Mouse (Mus musculus): Measurements from ENCODE around the gene Duoxa1. TPM values are rescaled to one million over a fixed set of nuclear protein-coding genes. Genes with fewer than 3 reads are reported as not detected.
"Not testable (repeated sequence)": the region's sequence is repeated elsewhere in the genome, so short reads cannot be mapped to it uniquely, and the experiment has no call there.

Gene Duoxa1
- 1 to 10 TPM in 1 of 2 experiments, under 1 TPM in 1; 0.25 to 1.2 TPM for total RNA-seq (2021)
- long read RNA-seq, experiment 1 = 0 reads
- long read RNA-seq, experiment 2 = 0 reads

DNA sequence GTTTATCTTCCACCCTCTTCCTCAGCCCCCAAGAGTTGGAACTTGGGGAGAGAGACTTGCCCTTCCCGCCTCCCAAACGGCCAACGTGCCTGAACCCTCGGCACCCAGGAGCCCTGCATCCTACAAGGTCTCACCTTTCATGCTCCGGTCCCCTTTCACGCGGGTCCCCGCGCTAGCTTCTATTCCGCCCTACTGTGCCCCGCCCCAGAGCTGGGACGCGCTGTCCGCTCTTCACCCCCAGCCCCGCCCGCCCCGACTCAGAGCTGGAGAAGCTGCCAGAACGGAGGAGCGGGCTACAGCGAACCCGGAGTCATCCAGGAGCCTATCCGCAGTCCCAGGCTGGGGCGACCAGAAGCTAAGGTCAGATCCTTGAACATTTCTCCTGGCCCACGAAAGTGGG, at the start of gene Duoxa1:
Gene Duoxa1 (minus strand): TSS at position 195 of the 400 bp plus-strand sequence.
- DNase-seq (ENCODE audit: low spot score) = no peak

DNA sequence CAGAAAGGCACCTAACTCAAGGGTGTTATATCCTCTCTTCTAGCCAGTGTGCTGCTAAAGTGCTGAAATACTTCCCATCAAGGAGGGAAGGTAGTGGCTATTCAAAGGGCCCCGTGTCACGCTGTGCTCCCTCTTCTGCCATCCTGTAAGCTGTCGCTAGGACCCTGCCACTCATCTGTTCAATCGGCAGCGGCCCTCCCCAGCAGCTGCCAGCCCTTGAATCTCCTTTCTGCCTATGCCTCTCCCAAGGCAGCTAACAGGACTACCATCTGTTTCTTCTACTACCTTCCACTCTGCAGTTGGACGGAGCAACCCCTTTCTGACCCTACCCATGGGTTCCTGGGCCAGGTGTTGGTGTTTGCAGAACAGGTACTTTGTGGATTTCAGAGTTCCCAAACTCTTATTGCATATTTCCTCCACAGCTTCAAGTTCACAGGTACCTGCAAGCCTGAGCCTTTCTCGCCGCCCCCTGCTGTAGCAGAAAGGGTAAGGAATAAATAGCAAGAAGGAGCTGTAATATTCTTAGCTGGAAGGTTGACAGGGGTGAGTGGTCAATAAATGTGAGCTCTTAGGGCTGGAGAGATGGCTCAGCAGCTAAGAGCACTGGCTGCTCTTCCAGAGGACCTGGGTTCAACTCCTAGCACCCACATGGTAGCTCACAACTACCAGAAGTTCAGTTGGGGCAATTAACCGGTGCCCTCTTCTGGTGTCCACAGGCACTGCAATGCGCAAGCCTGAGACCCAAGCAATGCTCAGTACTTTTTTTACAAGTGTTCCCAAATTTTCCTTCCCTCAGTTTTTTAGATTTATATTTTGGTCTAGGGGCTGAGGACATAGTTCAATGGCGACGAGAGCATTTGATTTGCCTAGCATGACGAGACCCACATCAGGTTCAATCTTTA, 49.3 kb upstream of the Duoxa1 start:
- no peak for DNase-seq (ENCODE audit: low spot score)

DNA sequence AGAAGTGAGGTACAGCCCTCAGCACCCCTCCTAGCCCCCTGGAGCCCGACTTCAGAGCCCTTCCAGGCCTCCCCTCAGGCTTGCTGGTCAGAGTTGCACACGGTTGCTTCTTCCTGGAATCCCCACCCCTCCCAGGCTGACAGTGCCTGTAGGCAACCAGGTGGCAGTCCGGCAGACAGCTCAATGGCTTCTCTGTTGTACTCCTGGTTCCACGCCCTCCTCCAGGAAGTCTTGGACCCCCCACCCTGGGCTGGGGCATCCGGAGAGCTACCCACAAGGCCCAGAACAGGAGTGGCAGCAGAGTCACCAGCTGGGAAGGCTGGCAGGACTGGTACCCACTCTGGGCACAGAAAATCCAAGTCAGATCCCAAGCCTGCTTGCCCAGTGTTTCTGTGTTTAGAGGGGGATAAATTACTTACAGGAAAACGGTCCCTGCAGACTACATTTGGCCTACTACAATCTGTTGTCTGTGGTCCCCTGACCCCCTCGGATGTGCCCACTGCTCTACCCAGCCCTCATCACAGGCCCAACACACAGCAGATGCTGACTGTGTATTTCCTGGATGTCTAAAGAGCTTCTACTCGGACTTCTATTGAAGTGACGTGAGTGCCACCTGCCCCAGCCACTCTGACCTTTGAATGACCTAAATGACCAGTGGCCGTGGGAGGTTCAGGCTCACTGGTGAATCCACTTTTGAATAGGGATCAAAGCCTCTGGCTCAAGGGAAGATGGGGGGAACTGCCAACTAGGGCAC, 48.5 kb upstream of the Duoxa1 start:
- DNase-seq (ENCODE audit: low spot score) = no peak

DNA sequence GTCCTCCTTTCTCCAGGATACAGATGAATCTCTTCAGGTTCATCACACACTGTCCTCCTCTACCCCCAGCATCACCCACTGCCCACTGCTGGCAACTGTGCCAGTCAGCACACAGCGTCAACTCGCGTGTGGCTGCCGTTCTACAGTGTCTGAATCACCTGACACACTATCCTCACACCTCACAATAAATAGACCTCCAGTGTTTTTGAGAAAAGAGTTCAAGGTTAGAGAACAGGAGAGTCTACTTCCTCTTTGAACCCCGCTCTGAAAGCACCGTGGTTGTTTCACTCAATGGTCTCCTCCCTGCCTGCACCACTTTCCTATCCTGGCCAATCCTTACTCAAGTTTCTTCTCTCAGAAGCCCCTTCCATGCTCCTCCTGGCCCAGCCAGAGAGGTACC, 47.7 kb upstream of the Duoxa1 start:
- no peak for DNase-seq (ENCODE audit: low spot score)

DNA sequence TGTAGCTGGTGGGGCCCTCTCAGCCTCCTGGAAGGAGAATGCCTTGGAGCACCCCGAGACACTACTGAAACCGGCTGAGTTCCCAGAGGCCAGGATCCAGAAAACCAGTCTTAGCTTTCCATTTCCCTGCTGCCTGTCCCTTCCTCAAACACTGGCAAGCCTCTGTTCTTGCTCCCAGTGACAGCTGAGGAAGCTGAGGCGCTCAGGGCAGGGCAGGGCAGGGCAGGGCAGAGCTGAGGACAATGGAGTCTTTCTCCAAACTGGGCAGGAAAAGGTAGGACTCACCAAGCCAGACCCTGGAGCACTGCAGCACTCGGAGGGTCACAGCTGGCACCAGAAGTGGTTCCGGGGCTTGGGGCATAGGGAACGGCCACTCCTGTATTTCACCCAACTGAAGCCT, 46.8 kb upstream of the Duoxa1 start:
- DNase-seq (ENCODE audit: low spot score) = no peak

DNA sequence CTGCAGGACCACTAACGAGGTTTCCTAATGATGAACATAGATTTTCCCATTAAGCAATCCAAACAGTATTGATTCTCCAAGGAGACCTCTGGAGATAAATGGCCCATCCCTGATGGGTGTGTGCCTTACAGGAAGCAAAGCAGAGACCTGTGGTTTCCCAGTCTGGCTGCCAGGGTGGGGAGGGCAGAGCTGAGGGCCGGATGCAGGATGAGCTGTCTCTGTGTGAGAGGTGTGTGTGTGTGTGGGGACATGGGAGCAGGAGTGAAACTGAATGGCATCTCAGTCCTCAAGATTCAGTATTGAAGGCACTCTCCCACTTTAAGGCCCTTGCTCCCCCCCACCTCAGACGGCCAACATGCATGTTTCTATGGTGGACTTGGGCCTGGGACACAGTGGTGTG, 42.7 kb upstream of the Duoxa1 start:
- DNase-seq (ENCODE audit: low spot score) = no peak

DNA sequence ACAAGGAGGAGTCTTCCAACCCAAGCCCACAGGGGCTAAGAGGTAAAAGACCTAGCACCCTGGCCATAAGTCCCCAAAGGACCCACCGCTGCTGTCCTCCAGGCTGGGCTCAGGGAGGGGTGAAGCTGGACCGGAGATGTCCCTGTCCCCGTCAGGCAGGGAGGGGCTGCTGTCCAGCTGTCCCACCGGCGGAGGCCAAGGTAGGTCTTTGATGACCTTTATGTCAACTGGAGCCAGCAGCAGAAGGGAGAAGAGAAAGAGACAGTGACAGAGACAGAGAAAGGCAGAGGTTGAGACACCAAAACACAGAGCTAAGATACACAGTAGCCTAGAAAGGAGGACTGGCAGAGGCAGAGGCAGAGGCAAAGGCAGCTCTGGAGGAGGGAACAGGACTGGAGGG, 41.9 kb upstream of the Duoxa1 start:
- DNase-seq (ENCODE audit: low spot score) = no peak

DNA sequence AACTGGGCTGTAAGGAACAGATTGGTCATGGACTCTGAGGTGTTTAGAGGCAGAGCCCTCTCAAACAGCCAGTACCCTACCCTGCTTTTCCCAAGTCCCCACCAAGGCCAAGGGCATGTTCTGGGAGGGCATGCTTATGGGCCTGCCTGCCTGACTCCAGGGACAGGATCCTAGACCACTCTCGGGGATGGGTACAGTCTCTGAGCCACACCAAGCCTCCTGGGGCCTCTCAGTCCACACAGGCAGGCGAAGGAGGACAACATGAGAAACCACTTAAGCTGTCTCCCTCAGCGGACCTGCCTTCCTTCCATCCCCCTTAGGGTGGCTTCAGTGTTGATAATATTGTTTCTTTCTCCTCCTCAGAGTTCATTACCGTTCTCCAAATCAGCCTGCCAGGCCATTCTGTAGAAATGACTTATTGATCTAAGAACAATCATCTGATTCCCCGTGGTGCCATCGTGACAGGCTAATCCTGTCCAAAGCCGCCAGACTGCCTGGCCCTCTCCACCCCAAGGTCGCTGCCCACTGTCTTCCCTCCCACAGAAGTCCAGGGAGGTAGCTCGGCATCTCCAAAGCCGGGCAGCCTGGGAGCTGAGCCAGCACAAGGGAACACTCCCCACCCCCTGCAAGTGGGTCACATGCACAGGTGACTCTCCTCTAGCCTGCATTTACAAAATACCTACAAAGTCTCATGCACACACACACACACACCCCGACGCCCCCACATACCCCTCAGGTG, 40.8 kb upstream of the Duoxa1 start:
- DNase-seq (ENCODE audit: low spot score) = no peak

DNA sequence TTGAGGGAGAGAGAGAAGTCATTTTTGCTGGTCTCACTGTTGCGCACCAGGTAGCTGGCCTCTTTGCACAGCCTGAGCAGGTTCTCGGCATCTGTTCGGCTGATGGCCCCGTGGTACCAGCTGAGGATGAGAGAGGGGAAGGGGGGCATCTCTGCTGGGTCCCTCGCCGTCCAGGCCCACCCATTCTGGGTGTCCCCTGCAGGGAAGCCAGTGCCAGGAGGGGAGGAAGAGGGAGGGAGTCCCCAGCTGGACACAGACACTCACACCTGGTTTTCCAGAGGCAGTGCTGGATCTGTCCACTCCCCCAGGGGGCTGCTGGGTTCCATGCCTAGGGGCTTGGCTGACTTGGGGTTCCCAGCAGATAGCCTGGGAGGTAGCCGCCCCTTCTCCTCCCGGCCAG, 40.2 kb upstream of the Duoxa1 start:
- no peak for DNase-seq (ENCODE audit: low spot score)

DNA sequence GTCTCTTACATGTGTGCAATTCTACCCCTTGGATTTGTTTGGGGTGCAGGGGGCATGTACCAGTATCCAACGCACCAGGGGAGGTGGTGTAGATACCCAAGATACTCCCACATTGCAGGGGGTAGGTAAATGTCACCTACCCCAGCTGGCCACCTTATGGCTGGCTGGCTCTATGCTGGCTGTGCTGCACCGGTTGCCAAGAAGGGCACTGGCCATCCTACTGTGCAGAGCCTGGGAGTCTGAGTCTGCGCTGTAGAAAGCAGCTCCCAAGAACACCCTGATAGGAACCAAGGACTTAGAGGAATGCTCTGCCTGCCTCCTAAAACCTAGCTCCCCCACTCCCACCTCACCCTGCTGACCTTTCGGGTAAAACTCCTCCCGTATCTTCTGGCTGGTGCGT, 39.5 kb upstream of the Duoxa1 start:
- no peak for DNase-seq (ENCODE audit: low spot score)

DNA sequence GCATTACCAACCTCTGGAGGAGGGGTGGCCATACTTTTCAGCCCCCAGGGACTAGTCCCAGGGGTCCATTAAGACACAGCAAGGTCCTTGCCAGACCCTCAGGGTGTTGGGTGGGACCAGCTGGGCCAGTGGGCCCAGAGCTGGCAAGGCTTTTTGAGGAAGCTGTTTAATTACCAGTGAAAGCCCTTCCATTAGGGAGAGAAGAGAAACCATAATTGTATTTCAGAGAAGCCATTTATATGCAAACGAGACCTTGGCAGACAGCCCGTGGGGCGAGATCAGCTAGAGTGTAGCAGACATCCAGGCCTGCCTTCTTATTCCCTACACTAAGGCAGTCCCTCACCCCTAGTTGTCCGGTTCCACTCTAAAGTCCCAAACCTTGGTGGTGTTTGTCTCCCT, 38.4 kb upstream of the Duoxa1 start:
- no peak for DNase-seq (ENCODE audit: low spot score)

DNA sequence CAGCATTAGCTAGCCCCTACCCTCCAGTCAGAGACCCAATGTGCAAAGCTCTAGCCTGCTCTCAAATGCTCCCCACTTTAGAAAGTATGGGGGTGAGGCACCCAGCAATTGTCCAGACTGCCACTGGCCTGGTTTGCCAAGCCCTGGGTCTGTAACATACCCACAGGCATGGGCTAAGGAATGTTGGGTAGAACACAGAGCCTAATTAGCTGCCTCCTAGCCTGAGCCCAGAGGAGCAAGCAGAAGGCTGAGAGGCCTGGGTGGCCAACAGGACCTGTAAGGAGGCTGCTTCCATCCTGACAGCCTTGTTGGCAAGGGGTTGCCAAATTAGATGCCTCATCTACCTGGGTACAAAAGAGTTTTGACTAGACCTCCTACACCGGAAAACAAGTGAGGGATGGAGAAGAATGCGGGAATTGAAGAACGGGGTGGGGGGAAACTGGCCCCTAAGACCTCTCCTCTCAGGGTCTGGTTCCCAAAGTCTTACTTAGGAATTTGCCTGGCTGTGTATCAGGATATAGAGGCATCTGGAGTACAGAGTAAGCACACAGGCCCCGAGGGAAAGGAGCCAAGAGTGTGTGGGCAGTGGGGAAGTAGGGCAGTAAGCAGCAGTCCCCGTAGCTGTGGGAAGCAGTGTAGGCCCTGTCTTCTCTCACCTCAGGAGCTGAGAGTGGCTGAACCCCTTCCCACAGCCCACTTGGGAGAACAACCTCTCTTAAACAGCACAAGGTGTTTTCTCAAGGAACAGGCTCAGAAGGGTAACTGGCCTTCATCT, 37.8 kb upstream of the Duoxa1 start:
- DNase-seq (ENCODE audit: low spot score) = no peak

DNA sequence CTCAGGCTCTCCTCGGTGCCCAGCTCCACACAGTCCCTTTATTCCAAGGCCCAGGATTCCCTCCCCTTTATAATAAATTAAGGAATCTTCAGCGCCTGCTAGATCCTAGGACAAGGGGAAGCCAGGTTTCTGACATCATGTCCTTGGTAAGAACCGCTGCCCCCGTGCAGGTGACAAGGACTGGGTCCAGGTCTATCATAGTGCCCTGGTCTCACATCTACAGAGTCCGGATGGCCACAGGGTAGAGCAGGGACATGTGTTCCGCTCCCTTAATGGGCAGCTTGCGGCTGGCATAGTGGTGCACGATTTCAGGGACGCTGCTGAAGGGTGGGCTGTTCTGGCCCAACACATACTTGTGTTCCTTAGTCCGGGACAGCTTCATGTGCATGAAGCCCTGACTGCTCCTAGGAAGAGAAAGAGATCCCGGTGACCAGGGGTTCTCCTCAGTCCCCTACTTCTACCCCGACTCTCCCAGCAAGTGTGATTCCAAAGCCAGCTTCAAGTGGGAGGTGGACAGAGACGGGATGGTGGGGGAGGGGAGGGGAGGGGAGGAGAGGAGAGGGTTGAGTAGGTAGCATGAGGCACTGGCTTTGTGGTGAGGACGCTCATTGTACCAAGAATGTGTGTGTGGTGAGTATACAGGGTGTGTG, 35.7 kb upstream of the Duoxa1 start:
- peak; percentile 24 for DNase-seq (ENCODE audit: low spot score)

DNA sequence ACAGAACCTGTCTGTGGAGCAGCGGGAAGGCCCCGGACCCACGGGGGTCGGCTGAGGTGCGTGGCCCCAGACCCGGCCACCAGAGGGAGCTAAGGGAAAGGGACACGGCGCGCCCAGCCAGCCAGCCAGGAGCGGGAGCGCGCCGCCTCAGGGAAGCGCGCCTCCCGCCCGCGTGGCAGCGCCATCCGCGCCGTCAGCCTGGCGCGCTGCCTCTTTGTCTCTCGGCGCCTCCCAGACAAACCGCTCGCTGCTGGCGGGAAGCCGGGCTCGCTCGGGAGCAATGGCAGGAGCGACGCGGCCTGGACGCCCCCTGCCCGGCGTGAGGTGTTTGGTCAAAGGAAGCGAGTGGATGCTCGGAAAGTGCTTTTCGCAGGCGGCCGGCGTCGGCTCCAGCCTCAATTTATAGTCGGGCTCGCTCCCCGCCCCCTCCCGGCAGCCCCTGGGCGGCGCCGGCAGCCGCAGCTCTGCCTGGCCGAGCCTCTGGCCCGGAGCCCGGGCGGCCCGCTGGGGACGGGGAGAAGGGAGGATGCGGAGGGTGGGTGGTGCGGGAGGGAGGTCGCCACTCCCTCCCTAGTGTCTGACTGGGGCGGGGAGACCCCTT, 35.1 kb upstream of the Duoxa1 start:
- peak; percentile 88 for DNase-seq (ENCODE audit: low spot score)

DNA sequence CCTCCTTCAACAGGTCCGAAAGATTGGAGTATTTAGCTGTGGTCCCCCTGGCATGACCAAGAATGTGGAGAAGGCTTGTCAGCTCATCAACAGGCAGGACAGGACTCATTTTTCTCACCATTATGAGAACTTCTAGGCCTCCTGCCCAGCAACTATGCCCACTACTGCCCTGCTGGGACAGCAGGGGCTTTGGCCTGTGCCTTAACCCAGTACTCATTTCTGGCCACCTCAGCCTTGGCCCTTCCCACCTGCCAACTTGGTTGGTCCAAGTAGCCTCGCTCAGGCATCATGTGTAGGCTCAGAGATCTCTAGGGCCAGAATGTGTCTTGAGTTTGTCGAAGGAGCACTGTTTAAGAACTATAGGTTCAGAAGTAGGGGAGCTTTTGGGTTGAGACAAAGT, 33.7 kb upstream of the Duoxa1 start:
- DNase-seq (ENCODE audit: low spot score) = no peak

DNA sequence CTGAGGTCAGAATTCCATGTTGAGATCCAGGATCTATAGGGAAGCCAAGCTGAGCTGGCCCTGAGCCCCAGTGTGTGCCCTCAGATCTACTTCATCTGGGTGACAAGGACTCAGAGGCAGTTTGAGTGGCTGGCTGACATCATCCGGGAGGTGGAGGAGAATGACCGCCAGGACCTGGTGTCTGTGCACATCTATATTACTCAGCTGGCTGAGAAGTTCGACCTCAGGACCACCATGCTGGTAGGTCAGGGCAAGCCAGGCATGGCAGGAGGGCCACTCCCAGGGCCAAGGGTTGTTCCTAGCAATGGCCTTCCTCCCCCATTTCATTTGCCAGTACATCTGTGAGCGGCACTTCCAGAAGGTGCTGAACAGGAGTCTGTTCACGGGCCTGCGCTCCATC, 32.6 kb upstream of the Duoxa1 start:
- DNase-seq (ENCODE audit: low spot score) = not testable (repeated sequence)

DNA sequence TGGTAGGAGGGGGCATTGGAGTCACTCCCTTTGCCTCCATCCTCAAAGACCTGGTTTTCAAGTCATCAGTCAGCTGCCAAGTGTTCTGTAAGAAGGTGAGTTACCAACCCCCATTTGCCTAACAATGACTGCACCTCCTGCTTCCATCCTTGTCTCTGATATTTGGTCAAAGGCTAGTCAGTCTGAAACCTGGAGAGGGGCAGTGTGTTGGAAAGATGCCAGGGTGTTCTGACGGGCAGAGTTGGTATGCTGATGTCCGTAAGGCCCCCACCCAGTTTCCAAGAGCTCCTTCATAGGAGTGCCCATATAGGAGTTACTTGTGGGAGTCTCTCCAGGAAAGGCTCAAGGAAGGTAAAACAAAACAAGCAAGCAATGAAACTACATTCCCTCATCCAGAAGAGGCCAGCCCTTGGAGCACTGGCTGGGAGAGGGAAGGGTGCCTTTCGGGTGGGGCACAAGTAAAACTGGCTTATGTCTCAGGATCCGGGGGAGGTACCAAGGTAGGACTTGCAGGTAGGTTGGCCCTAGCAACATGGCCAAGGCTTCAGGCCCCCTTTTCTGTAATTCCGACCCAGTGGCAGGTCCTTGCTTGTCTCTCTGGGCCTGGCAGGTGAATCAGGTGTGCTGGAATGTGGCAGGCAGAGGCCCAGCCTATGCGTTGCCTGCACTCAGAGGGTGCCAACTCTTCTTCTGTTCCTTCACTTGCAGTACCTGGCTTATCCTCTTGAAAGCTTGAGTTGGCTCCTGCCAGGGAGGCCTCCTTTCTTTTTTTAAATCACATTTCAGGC, 31.8 kb upstream of the Duoxa1 start:
- no peak for DNase-seq (ENCODE audit: low spot score)

DNA sequence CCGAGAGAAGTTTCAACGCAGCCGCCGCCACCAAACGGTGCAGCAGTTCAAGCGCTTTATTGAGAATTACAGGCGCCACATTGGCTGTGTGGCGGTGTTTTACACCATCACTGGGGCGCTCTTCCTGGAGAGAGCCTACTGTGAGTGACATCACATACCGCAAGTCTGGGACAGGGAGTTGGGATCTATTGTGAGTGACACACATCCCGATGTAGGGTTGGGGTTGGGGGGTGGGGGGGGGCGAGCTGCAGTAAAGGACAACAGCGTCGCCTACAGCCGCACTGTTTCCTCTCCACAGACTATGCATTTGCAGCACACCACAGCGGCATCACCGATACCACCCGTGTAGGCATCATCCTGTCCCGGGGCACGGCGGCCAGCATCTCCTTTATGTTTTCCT, 23.8 kb upstream of the Duoxa1 start:
- no peak for DNase-seq (ENCODE audit: low spot score)

DNA sequence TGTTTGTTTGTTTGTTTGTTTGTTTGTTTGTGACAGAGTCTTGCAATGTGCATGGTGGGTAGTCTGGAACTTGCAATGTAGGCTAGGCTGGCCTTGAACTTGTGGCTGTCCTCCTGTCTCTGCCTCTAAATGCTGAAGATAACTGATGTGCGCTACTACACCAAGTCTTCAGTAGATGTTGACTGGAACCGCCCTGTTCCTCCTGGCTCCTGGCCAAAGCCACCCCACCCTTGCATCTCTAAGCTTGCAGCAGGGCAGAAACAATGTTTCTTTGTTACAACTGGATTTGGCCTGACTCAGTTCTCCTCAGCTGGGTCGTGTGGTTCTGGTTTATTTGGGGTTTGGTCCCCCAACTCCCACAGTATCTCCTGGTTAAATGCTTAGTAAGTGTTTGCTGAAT, 20.6 kb upstream of the Duoxa1 start:
- DNase-seq (ENCODE audit: low spot score) = peak; percentile 34
